Mouse (Mus musculus) cerebellum, postnatal 25 days (tissue): ENCODE data around the gene Lrp6.

Experiments used
- DNase-seq, 2 experiments: peaks; one replicate each; pipeline ENCODE4 v3.0.0; 2021; ENCODE audit warnings: mixed read lengths in 2 of 2

Gene Lrp6

DNA sequence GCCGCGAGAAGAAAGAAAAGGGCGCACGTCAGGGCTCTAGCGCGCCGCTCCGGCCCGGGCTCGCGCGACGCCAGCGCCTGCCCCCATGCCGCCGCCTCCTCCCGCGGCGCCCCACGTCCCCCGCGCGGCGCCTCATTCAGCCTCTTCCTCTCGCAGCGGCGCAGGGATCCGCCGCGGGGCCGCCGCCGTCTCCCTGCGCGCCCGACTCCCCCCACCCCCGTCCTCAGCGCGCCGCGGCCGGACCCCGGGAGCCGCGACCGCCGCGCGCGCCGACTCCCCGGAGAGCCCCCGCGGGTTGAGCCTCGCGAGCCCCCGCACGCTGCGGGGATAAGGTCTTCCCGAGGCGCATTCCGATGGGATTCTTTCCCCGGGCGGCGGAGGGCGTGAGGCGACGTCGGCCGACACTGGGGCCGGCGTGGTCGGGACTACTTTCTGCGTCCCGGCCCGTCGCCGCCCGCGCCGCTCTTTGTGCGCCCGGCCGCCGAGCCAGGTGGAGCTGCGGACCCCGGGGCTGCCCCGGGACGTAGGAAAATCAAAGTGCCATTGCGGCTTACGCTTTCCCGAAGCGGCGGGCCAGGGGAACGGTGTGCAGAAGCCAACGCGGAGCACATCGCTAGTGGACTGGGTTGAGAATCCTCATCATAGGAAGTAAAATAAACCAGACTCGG, at the start of gene Lrp6:
Gene Lrp6, minus strand, starts transcription at position 148 of the 668 bp plus-strand sequence.
- peak; percentile 91 for DNase-seq

DNA sequence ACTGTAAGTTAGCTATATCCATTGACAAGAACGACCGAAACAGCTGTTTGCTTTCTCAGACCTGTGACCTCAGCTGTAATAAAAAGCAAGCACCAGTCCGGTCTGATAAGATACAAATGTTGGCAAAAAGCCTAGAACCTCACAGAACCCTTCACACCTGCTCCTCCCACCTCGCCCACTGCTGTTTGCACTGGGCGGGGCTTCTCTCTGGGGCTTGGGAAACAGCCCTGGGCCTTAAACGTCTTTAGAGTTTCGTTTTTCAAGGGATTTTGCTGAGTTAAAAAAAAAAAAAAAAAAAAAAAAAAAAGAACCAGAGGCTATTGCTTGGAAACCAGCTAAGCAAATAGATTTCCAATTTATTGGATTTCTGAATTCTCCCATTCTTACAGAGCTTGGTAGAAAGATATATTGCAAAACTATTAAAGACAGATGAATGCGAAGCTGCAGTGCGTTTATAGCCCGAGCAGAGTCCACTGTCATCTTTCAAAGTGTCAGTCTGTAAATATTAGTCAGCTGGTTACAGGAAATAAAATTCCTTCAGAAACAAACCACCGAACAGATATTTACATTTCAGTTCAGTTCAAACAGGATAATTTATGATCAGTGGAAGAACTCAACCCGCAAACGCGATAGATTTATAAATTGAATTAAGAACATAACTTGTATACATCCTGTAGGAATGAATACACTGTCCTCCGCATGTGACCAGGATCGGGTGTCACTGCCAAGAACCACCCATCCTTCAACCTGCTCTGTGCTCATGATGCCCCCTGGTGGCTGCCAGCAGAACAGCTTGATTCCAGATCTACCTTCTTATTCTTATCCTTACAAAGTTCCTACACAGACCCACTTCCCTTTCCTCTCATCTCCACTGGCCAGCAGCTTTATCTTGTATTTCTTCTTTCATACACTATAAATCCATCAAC, 48.2 kb upstream of the Lrp6 start:
- DNase-seq, result peak; percentile 90 to 95

DNA sequence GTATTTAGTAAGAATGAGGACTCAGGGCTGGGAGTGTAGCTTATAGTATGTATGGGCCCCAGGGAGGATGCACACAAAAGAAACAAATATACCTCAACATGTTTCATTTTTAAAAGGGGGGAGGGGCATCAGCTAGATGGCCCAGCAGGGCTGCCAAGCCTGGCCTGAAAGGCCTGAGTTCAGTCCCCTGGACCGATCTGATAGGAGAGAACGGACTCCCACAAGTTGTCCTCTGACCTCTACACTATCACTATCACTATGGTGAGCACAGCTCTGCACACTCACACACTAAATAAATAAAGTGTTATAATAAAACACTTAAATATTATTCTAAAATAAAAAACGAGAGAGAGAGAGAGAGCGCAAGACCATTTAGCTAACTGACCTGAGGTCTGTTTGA, 47.6 kb upstream of the Lrp6 start:
- no peak for DNase-seq

DNA sequence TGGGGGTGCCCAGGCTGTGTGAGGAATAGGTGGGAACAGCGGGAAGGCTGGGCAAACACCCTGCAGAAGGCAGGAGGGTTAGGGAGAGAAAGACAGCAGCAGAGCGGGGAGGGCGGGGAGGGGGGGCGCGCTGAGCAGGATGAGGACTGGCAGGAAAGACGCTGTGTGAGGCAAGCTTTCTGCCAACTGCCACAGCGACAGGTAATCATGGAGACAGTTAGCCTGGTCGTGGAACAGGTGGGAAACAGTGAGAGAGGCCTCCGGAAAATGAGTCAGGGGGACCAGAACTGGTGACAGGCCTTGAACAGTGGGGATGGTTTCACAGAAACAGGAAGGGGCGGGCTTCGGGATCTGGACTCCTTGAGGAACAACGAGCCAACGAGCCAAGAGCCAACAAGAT, 45.1 kb upstream of the Lrp6 start:
- DNase-seq, result peak; percentile 26 to 51

DNA sequence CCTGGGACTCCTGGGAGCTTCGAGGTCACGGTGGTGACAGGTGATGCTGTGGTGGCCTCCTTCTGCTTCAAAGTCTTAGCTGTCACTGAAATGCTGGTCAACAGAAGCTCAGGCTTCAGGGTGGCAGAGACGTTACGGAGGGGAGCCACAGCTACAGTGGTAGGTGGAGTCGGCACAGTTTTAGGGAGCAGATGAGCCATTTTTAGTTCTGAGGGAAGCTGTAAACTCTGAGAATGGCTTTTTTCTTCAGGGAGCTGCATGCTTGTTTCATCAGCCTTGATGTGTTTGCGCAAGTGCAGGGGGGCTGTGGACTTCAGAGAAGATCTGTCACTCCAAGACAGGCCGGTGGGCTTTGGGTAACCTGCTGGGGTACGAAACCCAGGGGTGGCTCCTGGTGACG, 43.6 kb upstream of the Lrp6 start:
- no peak for DNase-seq

DNA sequence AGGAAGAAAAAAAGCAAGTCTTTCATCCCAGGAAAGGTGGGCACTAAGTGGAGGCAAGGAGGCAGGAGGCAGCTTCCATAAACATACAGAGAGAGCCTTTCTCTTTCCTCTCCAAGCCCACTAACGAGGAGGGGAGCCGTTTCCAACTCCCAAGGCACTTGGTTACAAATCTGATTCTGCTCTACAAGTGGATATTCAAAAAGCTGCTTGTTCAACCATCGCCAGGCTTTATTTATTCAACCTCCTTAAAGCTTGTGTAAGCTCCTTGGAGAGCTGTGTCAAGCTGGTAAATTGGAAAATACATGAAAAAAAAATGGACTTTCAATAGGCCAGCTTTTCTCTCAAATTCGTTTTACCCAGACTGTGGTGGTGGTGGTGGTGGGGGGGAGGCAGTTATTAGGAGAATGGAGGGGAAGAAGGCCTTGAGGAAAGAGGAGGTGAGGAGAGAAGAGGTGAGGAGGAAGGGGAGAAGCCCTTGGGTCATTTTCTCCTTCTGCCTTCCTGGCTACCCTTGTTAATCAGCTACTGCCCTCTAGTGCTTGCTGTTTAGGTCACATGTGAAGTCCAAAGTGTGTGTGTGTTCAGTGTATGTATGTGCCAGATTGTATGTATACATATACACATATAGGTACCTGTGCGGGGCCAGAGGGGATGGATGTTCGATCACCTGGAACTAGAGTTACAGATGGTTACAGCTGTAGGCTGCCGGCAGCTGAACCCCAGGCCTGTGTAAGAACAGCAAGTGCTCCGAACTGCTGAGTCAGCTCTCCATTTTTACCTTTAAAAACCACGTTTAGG, 40.4 kb upstream of the Lrp6 start:
- peak; percentile 22 to 43 for DNase-seq

DNA sequence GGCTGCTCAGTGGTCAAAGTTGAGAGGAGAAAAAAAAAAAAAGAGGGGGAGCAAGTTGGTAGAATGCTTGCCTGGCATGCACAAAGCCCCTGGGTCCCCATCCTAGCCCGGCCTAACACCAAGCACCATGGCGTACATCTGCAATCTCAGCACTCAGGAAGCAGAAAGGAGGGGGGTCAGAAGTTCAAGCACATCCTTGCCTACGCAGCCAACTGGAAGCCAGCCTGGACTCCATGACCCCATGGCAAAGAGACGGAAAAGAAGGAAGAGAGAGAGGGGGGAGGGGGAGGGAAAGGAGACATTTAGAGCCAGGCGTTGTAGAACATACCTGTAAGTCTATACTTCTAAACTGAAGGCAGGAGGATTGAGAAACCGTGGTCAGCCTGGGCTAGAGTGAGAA, 39.8 kb upstream of the Lrp6 start:
- no peak for DNase-seq

DNA sequence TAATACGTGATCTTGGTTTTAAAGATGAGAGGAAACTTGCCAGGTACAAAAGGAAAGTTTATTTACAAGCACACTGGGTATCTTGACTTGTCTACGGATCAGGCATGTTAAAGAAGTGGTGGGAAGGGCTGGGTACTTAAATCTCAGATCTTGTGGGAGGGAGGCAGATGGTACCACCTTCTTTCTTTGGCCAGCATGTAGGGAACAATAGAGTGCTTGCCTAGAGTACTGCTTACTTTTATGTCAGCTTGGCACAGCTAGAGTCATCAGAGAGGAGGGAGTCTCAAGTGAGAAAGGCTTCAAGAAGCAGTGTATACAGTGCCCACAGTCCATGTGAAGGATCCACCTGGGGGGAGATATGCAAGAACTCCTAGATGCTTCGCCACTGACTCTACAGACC, 38.4 kb upstream of the Lrp6 start:
- no peak for DNase-seq

DNA sequence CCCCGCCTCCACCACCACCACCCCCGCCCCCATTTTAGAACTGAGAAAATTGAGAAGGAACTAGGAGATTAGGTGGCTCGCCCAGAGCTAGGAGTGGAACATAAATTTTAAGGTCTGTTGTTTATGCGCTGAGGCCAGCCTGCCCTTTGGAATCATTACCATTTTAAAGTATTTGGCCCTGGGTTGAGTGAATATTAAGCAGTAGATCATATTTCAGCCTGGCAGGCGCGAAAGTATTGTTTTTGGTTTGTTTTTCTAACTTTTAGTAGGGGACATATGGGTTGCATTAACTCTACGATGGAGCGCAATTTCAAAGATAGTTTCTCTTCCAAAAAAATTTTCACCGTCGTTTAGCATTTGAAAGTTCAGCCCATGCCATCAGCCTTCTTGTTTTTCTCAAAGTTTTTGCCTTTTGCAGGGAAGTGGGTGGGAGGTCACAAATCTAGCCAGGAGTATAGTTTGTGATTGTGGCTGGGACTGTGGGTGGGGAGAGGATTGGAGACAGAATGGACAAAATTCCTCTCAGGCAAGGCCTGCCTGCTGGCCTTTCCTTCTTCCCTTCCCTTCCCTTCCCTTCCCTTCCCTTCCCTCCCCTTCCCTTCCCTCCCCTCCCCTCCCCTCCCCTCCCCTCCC, 35.7 kb upstream of the Lrp6 start:
- DNase-seq, result no peak

DNA sequence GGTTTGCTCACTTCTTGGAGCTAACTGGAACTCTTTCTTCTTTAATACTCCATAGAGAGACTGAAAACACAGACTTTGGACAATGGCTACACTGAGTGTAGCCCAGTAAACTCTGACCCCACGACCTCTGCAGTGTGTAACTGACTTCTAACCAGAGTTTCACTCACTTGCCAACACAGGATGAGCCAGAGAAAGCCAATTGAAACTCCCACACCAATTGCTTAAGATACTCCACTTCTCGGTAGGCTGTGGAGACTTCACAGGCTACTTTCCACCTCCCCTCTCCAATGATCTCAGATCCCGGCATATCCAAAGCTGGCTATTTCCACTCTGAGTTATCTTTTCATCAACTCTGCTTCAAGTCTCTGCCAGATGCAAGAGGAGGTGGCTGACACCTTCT, 35.0 kb upstream of the Lrp6 start:
- DNase-seq, result no peak

DNA sequence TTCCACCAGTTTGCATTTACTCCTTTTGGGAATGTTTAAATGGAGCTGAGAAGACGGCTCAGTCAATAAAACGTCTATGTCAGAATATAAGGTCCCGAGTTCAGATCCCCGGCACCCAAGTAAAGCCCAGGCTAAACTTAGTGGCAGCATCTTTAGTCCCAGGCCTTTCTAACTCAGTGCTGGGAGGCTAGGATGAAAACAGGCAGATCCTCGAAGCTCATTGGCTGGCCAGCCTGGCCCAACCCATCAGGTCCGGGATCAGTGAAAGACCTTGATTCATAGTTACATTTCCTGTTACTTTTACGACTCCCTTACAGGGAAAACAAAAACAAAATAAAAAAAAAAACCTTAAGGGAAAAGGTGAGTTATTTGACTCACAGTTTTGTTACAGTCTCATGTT, 34.4 kb upstream of the Lrp6 start:
- DNase-seq, result no peak

DNA sequence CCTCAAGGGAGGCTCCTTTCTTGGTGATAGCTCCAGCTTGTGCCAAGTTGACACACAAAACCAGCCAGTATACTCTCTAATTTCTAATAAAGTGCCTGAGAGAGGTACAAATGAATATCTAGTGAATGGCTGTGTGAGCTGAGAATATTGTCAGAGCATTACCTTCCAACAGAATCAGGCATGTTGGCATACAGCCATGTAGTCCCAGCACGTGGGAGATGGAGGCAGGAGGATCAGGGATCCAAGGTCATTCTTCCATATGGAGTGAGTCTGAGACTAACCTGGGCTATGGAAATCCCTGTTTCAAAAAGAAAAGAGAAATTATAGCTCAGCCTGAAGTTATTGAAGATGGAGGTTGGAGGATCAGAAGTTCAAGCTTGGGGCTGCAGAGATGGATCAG, 32.5 kb upstream of the Lrp6 start:
- no peak for DNase-seq

DNA sequence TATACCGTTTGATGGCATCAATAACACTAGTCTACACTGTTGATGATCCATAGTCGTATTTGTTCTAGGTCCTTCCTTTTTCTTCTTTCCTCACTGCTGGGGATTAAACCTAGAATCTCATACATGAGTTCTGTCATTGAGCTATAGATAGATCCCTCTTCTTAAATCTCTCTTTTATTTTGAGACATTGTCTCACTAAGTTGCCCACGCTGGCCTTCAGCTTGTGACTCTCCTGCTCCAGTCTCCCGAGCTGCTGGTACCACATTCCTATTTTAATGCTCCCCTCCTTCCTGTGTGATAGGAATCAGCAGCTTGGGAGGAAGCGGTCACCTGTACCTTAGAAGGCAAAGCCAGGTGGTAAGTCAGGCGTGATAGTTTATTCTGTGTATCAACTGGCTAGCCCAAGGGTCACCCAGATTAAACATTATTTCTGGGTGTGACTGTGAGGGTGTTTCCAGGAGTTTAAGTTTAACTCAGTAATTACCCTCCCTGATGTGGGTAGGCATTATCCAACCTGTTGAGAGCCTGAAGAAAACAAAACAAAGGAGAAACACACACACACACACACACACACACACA, 31.0 kb upstream of the Lrp6 start:
- no peak for DNase-seq

DNA sequence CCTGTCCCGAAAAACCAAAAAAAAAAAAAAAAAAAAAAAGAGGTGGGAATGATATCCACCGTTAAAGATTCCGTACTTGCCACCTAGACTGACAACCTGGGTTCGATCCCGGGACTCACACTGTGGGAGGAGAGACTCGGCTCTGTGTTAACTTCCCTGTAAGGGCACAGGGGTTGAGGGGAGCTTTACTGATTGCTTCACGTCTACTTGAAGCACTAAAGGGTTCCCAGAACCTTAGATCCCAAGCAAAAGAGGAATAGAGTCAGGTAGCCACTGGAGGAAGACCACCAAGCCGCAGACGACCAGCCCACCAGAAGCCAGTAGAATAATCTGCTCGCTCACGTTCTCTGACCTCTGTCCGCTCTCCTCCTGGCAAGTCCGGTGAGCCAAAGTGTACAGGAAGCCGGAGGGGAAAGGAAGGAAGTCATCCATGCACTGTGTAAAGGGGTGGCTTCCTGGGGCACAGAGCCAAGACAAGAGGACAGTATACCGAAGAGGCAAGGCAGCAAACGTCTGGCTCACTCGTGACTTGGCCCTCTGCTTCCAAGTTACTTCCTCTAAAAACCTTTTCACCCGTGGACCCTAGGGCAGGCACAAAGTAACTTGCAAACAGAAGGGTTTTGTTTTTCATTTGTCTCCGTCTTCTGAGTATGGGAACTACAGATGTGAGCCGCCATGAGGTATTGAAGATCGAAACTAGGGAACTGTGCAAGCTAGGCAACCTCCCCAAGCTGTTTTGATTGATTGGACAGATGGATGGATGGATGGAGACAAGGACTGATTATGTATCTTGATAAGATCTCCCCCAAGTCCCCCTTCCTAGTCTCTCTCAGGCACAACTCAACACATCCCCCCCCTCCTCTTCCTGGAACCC, 28.0 kb upstream of the Lrp6 start:
- DNase-seq, result no peak

DNA sequence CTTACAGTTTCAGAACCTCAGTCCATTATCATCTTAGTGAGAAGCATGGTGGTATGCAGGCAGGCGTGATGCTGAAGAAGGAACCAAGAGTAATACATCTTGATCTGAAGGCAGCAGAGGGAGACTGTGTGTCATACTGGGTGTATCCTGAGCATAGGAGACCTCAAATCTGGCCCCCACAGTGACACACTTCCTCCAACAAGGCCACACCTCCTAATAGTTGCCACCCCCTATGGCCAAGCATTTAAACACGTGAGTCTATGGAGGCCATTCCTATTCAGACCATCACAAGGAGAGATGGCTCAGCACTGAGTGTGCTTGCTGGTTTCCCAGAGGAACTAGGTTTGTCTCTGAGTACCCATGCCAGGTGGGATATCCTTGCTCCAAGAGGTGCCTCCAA, 24.8 kb upstream of the Lrp6 start:
- DNase-seq, result no peak

DNA sequence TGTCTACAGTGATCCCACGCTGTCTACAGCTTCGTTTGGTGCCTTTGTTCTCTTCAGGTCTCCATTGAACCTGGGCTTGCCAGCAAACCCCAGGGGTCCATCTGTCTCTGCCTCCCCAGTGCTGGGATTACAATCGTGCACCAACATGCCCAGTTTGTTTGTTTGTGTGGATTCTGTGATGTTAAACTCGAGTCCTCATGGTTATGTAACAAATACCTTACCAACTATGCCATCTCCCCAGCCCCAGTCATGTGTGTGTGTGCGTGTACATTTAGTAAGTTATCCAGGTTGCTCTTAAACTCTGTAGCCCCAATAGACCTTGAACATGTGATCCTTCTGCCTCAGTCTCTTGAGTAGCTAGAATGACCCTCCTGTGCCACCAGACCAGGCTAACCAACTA, 19.5 kb upstream of the Lrp6 start:
- no peak for DNase-seq

DNA sequence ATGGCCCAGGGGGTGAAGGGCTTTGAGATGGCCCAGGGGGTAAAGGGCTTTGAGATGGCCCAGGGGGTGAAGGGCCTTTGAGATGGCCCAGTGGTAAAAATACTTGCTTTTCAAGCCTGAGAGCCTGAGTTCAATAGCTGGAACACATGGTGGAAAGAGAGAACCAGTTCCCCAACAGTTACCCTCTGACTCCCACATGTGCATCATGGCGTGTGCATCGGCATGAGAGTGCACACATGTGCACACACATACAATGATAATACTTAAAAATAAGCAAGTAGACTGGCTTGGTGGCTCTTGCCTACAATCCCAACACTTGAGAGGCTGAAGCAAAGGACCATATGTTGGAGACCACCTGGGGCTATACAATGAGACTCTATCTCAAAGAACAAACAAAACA, 17.9 kb upstream of the Lrp6 start:
- DNase-seq, result no peak

DNA sequence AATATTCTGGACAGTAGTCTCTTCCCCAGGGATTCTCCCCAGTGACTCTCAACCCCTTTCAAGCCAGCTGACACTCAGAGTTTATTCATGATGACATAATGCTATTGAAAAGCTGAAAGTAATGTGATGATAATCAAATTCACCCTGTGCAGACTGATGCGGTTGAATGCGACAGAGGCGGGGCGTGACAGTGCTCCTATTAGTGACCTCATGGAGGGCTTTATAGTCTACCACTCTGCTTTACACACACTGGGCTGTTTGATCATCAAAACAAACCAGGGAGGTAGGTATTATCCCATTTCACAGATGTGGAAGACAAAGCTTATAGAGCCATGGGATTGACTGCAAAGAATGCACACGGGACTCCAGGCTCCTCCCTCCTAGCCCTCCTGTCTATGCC, 15.3 kb upstream of the Lrp6 start:
- DNase-seq, result no peak

DNA sequence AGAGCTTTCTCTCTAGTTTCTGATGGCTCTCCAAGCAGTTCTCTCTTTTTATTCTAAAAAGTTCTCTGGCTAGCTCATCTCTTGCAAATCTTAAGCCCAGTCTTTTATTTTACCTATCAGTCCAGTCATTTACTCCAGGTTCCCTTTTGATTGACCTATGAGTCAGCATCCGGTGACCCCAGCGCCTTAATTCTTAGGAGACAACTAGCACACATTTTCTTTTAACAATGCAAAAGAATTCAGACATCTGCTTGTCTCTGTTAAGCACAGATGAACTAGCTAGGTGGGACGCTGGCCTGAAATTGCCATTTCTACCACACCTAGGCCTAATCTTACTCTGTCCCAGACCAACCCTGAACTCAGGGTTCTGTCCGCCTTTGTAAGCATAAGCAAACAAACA, 12.7 kb upstream of the Lrp6 start:
- DNase-seq, result no peak

DNA sequence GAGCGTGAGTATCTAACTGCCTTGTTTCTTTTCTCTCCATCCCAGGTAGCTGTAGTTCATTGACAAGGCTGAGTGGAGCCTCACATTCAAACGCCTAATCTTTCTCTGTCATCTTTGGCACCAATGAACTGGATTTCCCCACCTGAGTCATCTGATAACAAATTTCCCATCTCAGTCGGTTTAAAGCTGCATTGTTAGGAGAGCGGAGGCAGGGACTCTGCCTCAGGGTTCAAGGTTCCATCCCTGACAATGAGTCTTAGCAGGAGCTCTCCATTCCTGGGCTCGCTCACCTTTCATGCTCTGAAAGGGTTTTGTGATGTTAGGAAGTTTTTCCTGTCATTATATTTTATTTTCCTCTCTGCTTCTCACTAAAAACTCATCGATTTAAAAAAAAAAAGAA, 11.3 kb upstream of the Lrp6 start:
- no peak for DNase-seq

DNA sequence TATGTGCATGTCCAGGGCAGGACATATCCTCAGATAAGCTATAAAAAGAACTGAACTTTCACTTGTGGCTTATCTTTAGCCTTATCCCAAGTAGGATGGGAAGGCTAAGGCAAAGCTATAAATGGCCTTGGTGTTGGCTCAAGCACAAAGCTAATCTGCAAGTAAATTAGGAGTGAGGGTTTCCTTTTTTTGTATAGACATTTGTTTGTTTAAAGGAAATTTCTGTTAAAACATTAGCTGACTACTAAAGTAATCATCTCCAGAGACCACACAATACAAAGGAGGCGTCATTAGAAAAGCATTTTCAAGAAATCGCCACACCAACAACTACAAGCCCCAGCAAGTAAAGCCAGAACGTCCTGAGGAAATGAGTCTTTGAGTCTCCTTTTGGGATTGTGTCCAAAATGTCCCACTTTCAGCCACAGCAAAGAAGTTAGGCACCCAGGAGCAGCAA, 8.6 kb upstream of the Lrp6 start:
- no peak for DNase-seq
